Mouse (Mus musculus): ENCODE data around the gene Fbxw11.
"Not testable (repeated sequence)": the region's sequence is repeated elsewhere in the genome, so short reads cannot be mapped to it uniquely, and the experiment has no call there.

Gene Fbxw11

GRCm38 (mm10) chr11:32706406-32706993 lies 64.0 kb downstream of the Fbxw11 start:
- DNase-seq (ENCODE audit: extremely low spot score, low read depth, low spot score): no peak

- no peak for DNase-seq (ENCODE audit: extremely low spot score, low read depth, low spot score)
These were observed 65.0 kb downstream of the Fbxw11 start for GRCm38 (mm10) chr11:32707481-32707880.

- DNase-seq (ENCODE audit: extremely low spot score, low read depth, low spot score): no peak
These were observed 66.4 kb downstream of the Fbxw11 start for GRCm38 (mm10) chr11:32708739-32709501.

- DNase-seq (ENCODE audit: extremely low spot score, low read depth, low spot score): peak; percentile 26
These were observed 67.0 kb downstream of the Fbxw11 start for GRCm38 (mm10) chr11:32709563-32709962.

- peak; percentile 24 for DNase-seq (ENCODE audit: extremely low spot score, low read depth, low spot score)
These were observed 71.7 kb downstream of the Fbxw11 start for GRCm38 (mm10) chr11:32714230-32714629.

- DNase-seq (ENCODE audit: extremely low spot score, low read depth, low spot score): no peak
These were observed 72.4 kb downstream of the Fbxw11 start for GRCm38 (mm10) chr11:32714896-32715295.

GRCm38 (mm10) chr11:32715495-32715894 lies 73.0 kb downstream of the Fbxw11 start:
- no peak for DNase-seq (ENCODE audit: extremely low spot score, low read depth, low spot score)

- no peak for DNase-seq (ENCODE audit: extremely low spot score, low read depth, low spot score)
These were observed 73.4 kb downstream of the Fbxw11 start for GRCm38 (mm10) chr11:32715970-32716369.

- no peak for DNase-seq (ENCODE audit: extremely low spot score, low read depth, low spot score)
These were observed 74.4 kb downstream of the Fbxw11 start for GRCm38 (mm10) chr11:32716876-32717275.

- DNase-seq (ENCODE audit: extremely low spot score, low read depth, low spot score): not testable (repeated sequence)
These were observed 75.2 kb downstream of the Fbxw11 start for GRCm38 (mm10) chr11:32717711-32718110.

GRCm38 (mm10) chr11:32718371-32718770 lies 75.8 kb downstream of the Fbxw11 start:
- no peak for DNase-seq (ENCODE audit: extremely low spot score, low read depth, low spot score)

- DNase-seq (ENCODE audit: extremely low spot score, low read depth, low spot score): no peak
These were observed 76.5 kb downstream of the Fbxw11 start for GRCm38 (mm10) chr11:32718979-32719378.

- no peak for DNase-seq (ENCODE audit: extremely low spot score, low read depth, low spot score)
These were observed 80.1 kb downstream of the Fbxw11 start for GRCm38 (mm10) chr11:32722653-32723052.

- no peak for DNase-seq (ENCODE audit: extremely low spot score, low read depth, low spot score)
These were observed 80.8 kb downstream of the Fbxw11 start for GRCm38 (mm10) chr11:32723287-32723686.

- no peak for DNase-seq (ENCODE audit: extremely low spot score, low read depth, low spot score)
These were observed 82.6 kb downstream of the Fbxw11 start for GRCm38 (mm10) chr11:32725171-32725570.

GRCm38 (mm10) chr11:32732467-32732866 lies 89.9 kb downstream of the Fbxw11 start:
- no peak for DNase-seq (ENCODE audit: extremely low spot score, low read depth, low spot score)

- no peak for DNase-seq (ENCODE audit: extremely low spot score, low read depth, low spot score)
These were observed 90.7 kb downstream of the Fbxw11 start for GRCm38 (mm10) chr11:32733195-32733594.

GRCm38 (mm10) chr11:32736371-32736770 lies 93.8 kb downstream of the Fbxw11 start:
- no peak for DNase-seq (ENCODE audit: extremely low spot score, low read depth, low spot score)

- no peak for DNase-seq (ENCODE audit: extremely low spot score, low read depth, low spot score)
These were observed 95.2 kb downstream of the Fbxw11 start for GRCm38 (mm10) chr11:32737729-32738128.

GRCm38 (mm10) chr11:32743891-32744290 lies 101.4 kb downstream of the Fbxw11 start:
- no peak for DNase-seq (ENCODE audit: extremely low spot score, low read depth, low spot score)

- no peak for DNase-seq (ENCODE audit: extremely low spot score, low read depth, low spot score)
These were observed 101.9 kb downstream of the Fbxw11 start for GRCm38 (mm10) chr11:32744463-32744862.

- DNase-seq (ENCODE audit: extremely low spot score, low read depth, low spot score): no peak
These were observed 102.9 kb downstream of the Fbxw11 start for GRCm38 (mm10) chr11:32745466-32745865.

- DNase-seq (ENCODE audit: extremely low spot score, low read depth, low spot score): no peak
These were observed 103.5 kb downstream of the Fbxw11 start for GRCm38 (mm10) chr11:32746036-32746435.
